Mouse (Mus musculus) limb, embryonic 11.5 days (tissue): ENCODE results near the gene Plaa. TPM values are rescaled to one million over a fixed set of nuclear protein-coding genes. Genes with fewer than 3 reads are reported as not detected.
"Not testable (repeated sequence)": the region's sequence is repeated elsewhere in the genome, so short reads cannot be mapped to it uniquely, and the experiment has no call there.

Experiments
- ATAC-seq: fragments of 200-750 bp; cut with Nextera tagmentation; 2 replicates; pipeline ENCODE4 v1.8.0; 2017; ENCODE audit warnings: low read depth; ENCODE audit not compliant: insufficient number of reproducible peaks, low FRiP score, low TSS enrichment
- DNase-seq: peaks from one replicate; pipeline ENCODE4 v3.0.0-alpha.2; 2015; ENCODE audit warnings: low spot score
- H3K27ac ChIP-seq: fragments of 300-500 bp; sonication (generic); replicated peaks from 2 replicates; pipeline ENCODE4 v1.5.1; 2014; ENCODE audit warnings: low read depth, mild to moderate bottlenecking, low read length
- H3K27me3 ChIP-seq: fragments of 300-500 bp; sonication (generic); 2 replicates; pipeline ENCODE4 v1.6.1; 2014; ENCODE audit warnings: mild to moderate bottlenecking, low read length, mixed read lengths; ENCODE audit not compliant: control insufficient read depth, insufficient read depth
- H3K36me3 ChIP-seq: fragments of 300-500 bp; sonication (generic); 2 replicates; pipeline ENCODE4 v1.6.1; 2014; ENCODE audit warnings: mild to moderate bottlenecking, low read length, moderate library complexity, mixed read lengths; ENCODE audit not compliant: control insufficient read depth, insufficient read depth
- H3K4me1 ChIP-seq: fragments of 300-500 bp; sonication (generic); 2 replicates; pipeline ENCODE4 v1.6.1; 2014; ENCODE audit warnings: low read length, mixed read lengths; ENCODE audit not compliant: control insufficient read depth, insufficient read depth
- H3K4me2 ChIP-seq: fragments of 300-500 bp; sonication (generic); 2 replicates; pipeline ENCODE4 v1.6.1; 2014; ENCODE audit warnings: low read depth, mild to moderate bottlenecking, moderate library complexity; ENCODE audit not compliant: severe bottlenecking
- H3K4me3 ChIP-seq: fragments of 300-500 bp; sonication (generic); 2 replicates; pipeline ENCODE4 v1.5.1; 2014; ENCODE audit warnings: low read depth, low read length
- H3K9ac ChIP-seq: fragments of 300-500 bp; sonication (generic); 2 replicates; pipeline ENCODE4 v1.6.1; 2014; ENCODE audit warnings: mild to moderate bottlenecking, low read length
- H3K9me3 ChIP-seq: fragments of 300-500 bp; sonication (generic); 2 replicates; pipeline ENCODE4 v1.6.1; 2016; ENCODE audit warnings: low read length; ENCODE audit not compliant: control insufficient read depth
- WGBS: fragments of 180-500 bp; shearing (Covaris S2); extraction: QIAGEN DNeasy Blood & Tissue Kit; methylation state at CpG from one replicate; pipeline ENCODE4 v1.1.7; 2014; 5-methylcytosine and 5-hydroxymethylcytosine counted together
- polyA plus RNA-seq: library from polyadenylated mRNA; unstranded; fragments of >200 nt; fragmentation: Nextera tagmentation; extraction: Ambion mirVana; gene quantifications from 2 replicates; pipeline ENCODE4 v1.2.1, GENCODE M21; 2014

The Plaa gene
- 86.0 and 96.5 TPM in 2 replicates for polyA plus RNA-seq

- Histone ChIP-seq H3K4me2 (peak within 1 kb of the TSS; percentile 61), H3K36me3 (no peaks in the 10 kb centered on the region), H3K27ac (peak within 1 kb of the TSS; percentile 72), H3K4me1 (no peaks in the 10 kb centered on the region), H3K4me3 (peak within 1 kb of the TSS; percentile 91), H3K9ac (peak within 1 kb of the TSS; percentile 93), H3K9me3 (no peaks in the 10 kb centered on the region), H3K27me3 (no peaks in the 10 kb centered on the region)
- WGBS: under 1% methylated on average over 61 of the region's 61 CpGs
- peak; percentile 98 for ATAC-seq
- DNase-seq: peak; percentile 95
Observed at GRCm38 (mm10) chr4:94603031-94603629, at the start of gene Plaa. TSS of gene Plaa (minus strand) at chr4:94603244.

- not testable (repeated sequence) for H3K4me2 ChIP-seq, H3K9ac ChIP-seq, DNase-seq, H3K4me1 ChIP-seq, H3K9me3 ChIP-seq, H3K36me3 ChIP-seq, ATAC-seq, H3K27me3 ChIP-seq, H3K27ac ChIP-seq, H3K4me3 ChIP-seq
- 83% methylated on average over 5 of the region's 5 CpGs for WGBS
Observed at GRCm38 (mm10) chr4:94650426-94651175, 47.6 kb upstream of the Plaa start.

DNA sequence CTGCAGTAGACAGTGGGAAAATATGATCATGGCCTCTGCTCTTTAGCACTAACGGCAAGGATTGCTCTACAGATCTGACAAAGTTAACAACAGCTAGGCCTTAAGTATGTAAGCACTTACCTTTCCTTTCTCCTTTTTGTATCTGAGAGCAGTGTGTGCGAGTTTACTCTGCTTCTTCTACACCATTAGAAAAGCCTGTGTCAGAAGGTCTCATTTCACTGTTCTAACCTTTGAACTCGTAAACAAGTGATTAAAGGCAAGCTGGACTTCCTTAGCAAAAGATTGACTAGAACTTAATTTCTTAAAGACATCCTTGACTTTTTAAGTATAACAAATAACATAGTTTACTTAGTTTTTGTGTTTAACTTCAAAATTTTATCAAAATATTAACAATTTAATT, 46.9 kb upstream of the Plaa start, which contains the start of gene Lrrc19:
TSS of gene Lrrc19 (minus strand) at position 225 of the 400 bp plus-strand sequence.
- no peaks in the 10 kb centered on the region for H3K9me3 ChIP-seq
- no peak within 1 kb of the TSS for H3K4me3 ChIP-seq
- 68% methylated on average over 3 of the region's 3 CpGs for WGBS
- H3K36me3 ChIP-seq: no peaks in the 10 kb centered on the region; the same call in 1 of the 2 replicates
- no peak within 1 kb of the TSS for H3K4me2 ChIP-seq
- ATAC-seq (no peak), DNase-seq (no peak)
- no peak within 1 kb of the TSS for H3K9ac ChIP-seq
- H3K27ac ChIP-seq: no peak within 1 kb of the TSS
- H3K4me1 ChIP-seq: no peaks in the 10 kb centered on the region
- no peaks in the 10 kb centered on the region for H3K27me3 ChIP-seq

- ATAC-seq: no peak
- WGBS: 95% methylated on average over 2 of the region's 2 CpGs
Observed at GRCm38 (mm10) chr4:94643141-94643540, 40.1 kb upstream of the Plaa start.

DNA sequence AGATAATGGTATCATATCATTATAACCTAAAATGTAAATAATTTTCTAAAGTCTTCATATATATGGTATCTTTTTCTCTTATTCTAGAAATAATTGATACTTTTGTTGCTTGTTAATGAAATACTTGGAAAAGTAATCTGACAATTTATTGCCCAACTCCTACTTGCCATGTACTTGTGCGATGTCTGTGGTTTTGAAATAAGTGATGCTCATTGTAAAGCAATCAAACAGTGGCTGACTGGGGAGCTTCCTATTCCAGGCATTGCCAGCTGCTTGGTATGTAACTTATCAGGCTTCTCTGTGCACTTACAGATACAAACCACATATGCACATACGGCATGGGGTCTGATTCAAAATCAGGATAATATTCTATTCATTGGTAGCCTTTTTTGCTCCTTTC, 17.0 kb upstream of the Plaa start:
- 89% methylated on average over 2 of the region's 2 CpGs for WGBS
- no peaks in the 10 kb centered on the region for H3K9me3 ChIP-seq
- H3K4me2 ChIP-seq: no peak overlapping the region
- H3K36me3 ChIP-seq: no peaks in the 10 kb centered on the region
- no peaks in the 10 kb centered on the region for H3K27me3 ChIP-seq
- H3K4me3 ChIP-seq: no peak overlapping the region
- H3K27ac ChIP-seq: no peak overlapping the region
- H3K9ac ChIP-seq: no peak overlapping the region
- ATAC-seq: no peak
- no peak for DNase-seq
- no peaks in the 10 kb centered on the region for H3K4me1 ChIP-seq

More at GRCm38 (mm10) chr4:94643141-94643540, 40.1 kb upstream of the Plaa start:
- Histone ChIP-seq H3K9me3 (no peaks in the 10 kb centered on the region), H3K4me1 (no peaks in the 10 kb centered on the region), H3K4me2 (no peak overlapping the region), H3K27me3 (no peaks in the 10 kb centered on the region), H3K4me3 (no peak overlapping the region), H3K36me3 (no peaks in the 10 kb centered on the region), H3K27ac (no peak overlapping the region), H3K9ac (no peak overlapping the region)
- DNase-seq: no peak

- Histone ChIP-seq H3K4me1 (no peaks in the 10 kb centered on the region), H3K4me2 (peak overlapping the region; percentile 63), H3K9ac (peak overlapping the region; percentile 68), H3K9me3 (no peaks in the 10 kb centered on the region), H3K4me3 (peak overlapping the region; percentile 64), H3K36me3 (no peaks in the 10 kb centered on the region), H3K27ac (peak overlapping the region; percentile 64; the same call in 1 of the 2 replicates), H3K27me3 (no peaks in the 10 kb centered on the region)
- DNase-seq: no peak
- ATAC-seq: peak; percentile 61
- WGBS: under 1% methylated on average over 18 of the region's 18 CpGs
Observed at GRCm38 (mm10) chr4:94614627-94615006, 11.6 kb upstream of the Plaa start.

- Histone ChIP-seq H3K9ac (peak within 1 kb of the TSS; percentile 68), H3K4me3 (peak within 1 kb of the TSS; percentile 64), H3K36me3 (no peaks in the 10 kb centered on the region), H3K4me2 (peak within 1 kb of the TSS; percentile 63), H3K27me3 (no peaks in the 10 kb centered on the region), H3K4me1 (no peaks in the 10 kb centered on the region), H3K9me3 (no peaks in the 10 kb centered on the region), H3K27ac (peak within 1 kb of the TSS; percentile 64; the same call in 1 of the 2 replicates)
- ATAC-seq: peak; percentile 100
- WGBS: 3% methylated on average over 29 of the region's 29 CpGs
- DNase-seq: peak; percentile 97
Observed at GRCm38 (mm10) chr4:94613972-94614626, 11.1 kb upstream of the Plaa start, which contains the start of gene Ift74. TSS of gene Ift74 (plus strand) at chr4:94614491.

- H3K4me3 ChIP-seq: no peak overlapping the region
- H3K9ac ChIP-seq: no peak overlapping the region
- no peak overlapping the region for H3K4me2 ChIP-seq
- no peak for DNase-seq
- no peak overlapping the region for H3K27ac ChIP-seq
- H3K9me3 ChIP-seq: no peaks in the 10 kb centered on the region
- H3K36me3 ChIP-seq: no peaks in the 10 kb centered on the region
- ATAC-seq: no peak
- no peaks in the 10 kb centered on the region for H3K4me1 ChIP-seq
- no peaks in the 10 kb centered on the region for H3K27me3 ChIP-seq
- 91% methylated on average over 3 of the region's 3 CpGs for WGBS
Observed at GRCm38 (mm10) chr4:94610339-94610738, 7.3 kb upstream of the Plaa start.
